Mouse (Mus musculus) liver, embryonic 14.5 days (tissue): Measurements from ENCODE around the gene Gxylt1.

Source experiments
- CTCF ChIP-seq: IDR thresholded peaks from 2 replicates; pipeline ENCODE4 v1.5.1; 2016; ENCODE audit warnings: antibody characterized with exemption, low read depth, control low read depth
- EP300 ChIP-seq: IDR thresholded peaks from 2 replicates; pipeline ENCODE4 v1.6.1; 2016; ENCODE audit warnings: antibody characterized with exemption, low read depth

GRCm38 (mm10) chr15:93265231-93265630, 9.7 kb downstream of the Gxylt1 start:
- TF ChIP-seq CTCF: no peak
- TF ChIP-seq EP300: no peak
